Mouse (Mus musculus) ES-E14 (cell line): Measurements from ENCODE around the gene Zc3h10. TPM values are rescaled to one million over a fixed set of nuclear protein-coding genes. Genes with fewer than 3 reads are reported as not detected.
A peak's percentile ranks its signal among the peaks of the same experiment; 100 is the strongest.
"Not testable (repeated sequence)": the region's sequence is repeated elsewhere in the genome, so short reads cannot be mapped to it uniquely, and the experiment has no call there.

Experiments
- DNase-seq: peaks from one replicate; pipeline ENCODE4 v3.0.0-alpha.2; 2013; ENCODE audit warnings: low read depth, low spot score
- H3K27ac ChIP-seq: 2 replicates; pipeline ENCODE4 v1.5.1; 2012; ENCODE audit warnings: low read depth, mild to moderate bottlenecking, low read length, moderate library complexity, mixed read lengths; ENCODE audit not compliant: poor library complexity, insufficient read depth, severe bottlenecking
- H3K36me3 ChIP-seq: 2 replicates; pipeline ENCODE4 v1.6.1; 2012; ENCODE audit warnings: mild to moderate bottlenecking, low read length, moderate library complexity, mixed read lengths; ENCODE audit not compliant: control insufficient read depth, poor library complexity, insufficient read depth, severe bottlenecking
- H3K4me1 ChIP-seq, 2 experiments: fragments of 150-350 bp in 1 of 2; sonication (generic) in 1 of 2; 2 replicates each; pipeline ENCODE4 v1.6.1; 2012; ENCODE audit warnings: low read length in 2 of 2, mild to moderate bottlenecking in 1 of 2, mixed read lengths in 1 of 2; ENCODE audit not compliant: control insufficient read depth in 2 of 2, insufficient read depth in 2 of 2, poor library complexity in 1 of 2
- H3K4me3 ChIP-seq, 2 experiments: fragments of 150-350 bp in 1 of 2; sonication (generic) in 1 of 2; 2 replicates each; pipeline ENCODE4 v1.5.1; 2012; ENCODE audit warnings: low read length in 2 of 2, low read depth in 1 of 2, mild to moderate bottlenecking in 1 of 2, mixed read lengths in 1 of 2; ENCODE audit not compliant: insufficient read depth in 1 of 2, poor library complexity in 1 of 2, severe bottlenecking in 1 of 2
- H3K9ac ChIP-seq: 2 replicates; pipeline ENCODE4 v1.6.1; 2012; ENCODE audit warnings: low read depth, mild to moderate bottlenecking, low read length, mixed read lengths; ENCODE audit not compliant: poor library complexity, insufficient read depth, severe bottlenecking
- H3K9me3 ChIP-seq: fragments of 150-350 bp; sonication (generic); 2 replicates; pipeline ENCODE4 v1.6.1; 2012; ENCODE audit warnings: low read depth, mild to moderate bottlenecking, low read length; ENCODE audit not compliant: control insufficient read depth, insufficient read depth
- CHD2 ChIP-seq: IDR thresholded peaks from 2 replicates; pipeline ENCODE4 v1.6.1; 2014; ENCODE audit warnings: mild to moderate bottlenecking, low read depth, low read length, inconsistent platforms
- HCFC1 ChIP-seq: IDR thresholded peaks from 2 replicates; pipeline ENCODE4 v1.6.1; 2012; ENCODE audit warnings: low read length, inconsistent platforms, borderline replicate concordance; ENCODE audit not compliant: insufficient read depth
- MAFK ChIP-seq: IDR thresholded peaks from 2 replicates; pipeline ENCODE4 v1.6.1; 2014; ENCODE audit warnings: mild to moderate bottlenecking, low read depth, low read length, inconsistent platforms; ENCODE audit not compliant: insufficient read depth
- ZC3H11A ChIP-seq: IDR thresholded peaks from 2 replicates; pipeline ENCODE4 v1.6.1; 2012; ENCODE audit warnings: low read depth, mild to moderate bottlenecking, inconsistent platforms, low read length, borderline replicate concordance
- ZNF384 ChIP-seq: IDR thresholded peaks from 2 replicates; pipeline ENCODE4 v1.6.1; 2012; ENCODE audit warnings: low read depth, low read length, inconsistent platforms
- in situ Hi-C, 2 experiments: fragments of 600-800 bp; cut with MboI; formaldehyde crosslinking; loops; one replicate each; pipeline ENCODE4 v1.15.1; 2025; ENCODE audit warnings: low sequenced_read_pairs in 2 of 2, inconsistent platforms in 1 of 2; ENCODE audit not compliant: unreplicated experiment in 2 of 2
- total RNA-seq: library from RNA; depleted of rRNA; stranded (reverse); fragments of 300-350 nt; gene quantifications from 2 replicates; pipeline ENCODE4 v1.2.3, GENCODE M21; 2012

Gene Zc3h10
- total RNA-seq, 1 experiment = 18.8 TPM

DNA sequence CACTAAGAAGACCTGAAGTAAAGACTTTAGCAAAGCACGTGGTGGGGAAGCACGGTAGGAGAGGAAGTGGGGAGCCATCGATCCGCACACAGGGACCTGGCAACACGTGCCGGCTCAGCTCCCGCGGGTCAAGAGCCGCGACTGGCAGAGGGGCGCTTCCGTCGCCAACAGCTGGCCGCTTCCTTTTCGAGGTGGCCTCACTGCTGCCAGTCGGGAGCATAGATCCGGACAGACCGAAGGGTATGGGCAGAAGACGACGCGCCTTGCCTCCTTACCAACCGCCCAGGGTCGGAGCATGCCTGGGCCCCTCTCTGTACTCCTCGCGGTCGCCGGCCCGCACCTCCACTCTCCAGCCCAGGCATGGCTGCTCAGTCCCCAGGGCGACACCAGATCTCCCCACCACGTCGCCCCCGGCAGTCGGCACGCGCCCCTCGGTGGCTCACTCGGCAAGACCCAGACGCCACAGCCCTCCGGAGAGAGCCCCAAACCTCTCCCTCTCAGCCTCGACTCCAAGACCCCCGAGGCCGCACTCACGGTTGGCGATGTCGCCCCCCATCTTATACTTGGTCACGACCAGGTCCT is 17.7 kb upstream of the Zc3h10 start:
- in situ Hi-C loops = no loop called here
- Histone ChIP-seq H3K9ac (peak overlapping the region; percentile 99), H3K4me3 (peak overlapping the region; percentile 84 to 88), H3K9me3 (no peaks in the 10 kb centered on the region), H3K36me3 (peaks cover 41% of the 10 kb centered on the region), H3K4me1 (peaks cover 0 to 3% of the 10 kb centered on the region in 2 experiments; a peak in 2 of 4 replicates), H3K27ac (peak overlapping the region; percentile 86)
- no peak for DNase-seq
- no peak for TF ChIP-seq MAFK
- TF ChIP-seq ZC3H11A = no peak
- no peak for TF ChIP-seq HCFC1
- no peak for TF ChIP-seq CHD2
- TF ChIP-seq ZNF384 = no peak

DNA sequence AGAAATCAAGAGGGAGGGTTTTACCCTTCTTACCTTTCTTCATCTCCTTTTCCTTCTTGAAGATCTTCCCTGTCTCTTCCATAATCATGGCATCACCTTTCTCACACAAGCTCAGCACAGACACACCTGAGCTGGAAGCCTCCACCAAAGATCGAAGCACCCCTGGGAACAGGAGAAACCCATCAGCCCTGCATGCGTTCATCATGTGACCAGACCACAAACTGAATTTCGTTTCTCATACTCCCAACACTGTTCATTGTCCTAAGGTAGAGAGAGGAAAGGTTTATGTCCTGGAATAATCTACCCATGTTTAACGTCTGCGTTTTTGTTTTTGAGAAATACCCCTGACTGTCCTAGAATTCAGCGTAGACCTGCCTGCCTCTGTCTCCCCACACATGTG is 16.0 kb upstream of the Zc3h10 start:
- peaks cover 50% of the 10 kb centered on the region for H3K36me3 ChIP-seq
- peak overlapping the region; percentile 84 to 88; a peak in 3 of 4 replicates for H3K4me3 ChIP-seq
- in situ Hi-C loops = no loop called here

DNA sequence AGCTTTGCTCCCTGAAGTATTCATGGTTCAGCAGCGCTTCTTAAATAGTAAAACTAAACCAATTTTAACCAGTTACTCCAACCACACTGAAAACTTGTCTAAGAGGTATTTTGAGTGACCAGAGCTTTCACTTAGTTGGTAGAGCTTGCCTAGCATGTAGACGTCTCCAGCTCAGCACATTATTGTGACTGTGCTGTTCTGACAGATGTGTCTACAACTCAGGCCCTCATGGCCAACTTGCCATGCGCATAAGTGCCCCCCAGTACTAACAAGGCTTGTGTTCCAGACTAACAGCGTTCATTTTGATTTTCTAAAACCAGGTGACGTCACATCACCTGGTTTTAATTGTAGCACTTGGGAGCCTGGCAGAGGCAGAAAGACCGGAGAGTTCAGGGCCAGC is 9.4 kb upstream of the Zc3h10 start:
- in situ Hi-C loops = no loop called here
- no peaks in the 10 kb centered on the region for H3K9me3 ChIP-seq
- no peak overlapping the region for H3K27ac ChIP-seq
- H3K9ac ChIP-seq = no peak overlapping the region
- no peak overlapping the region for H3K4me3 ChIP-seq
- no peak for DNase-seq
- H3K36me3 ChIP-seq = peaks cover 42% of the 10 kb centered on the region
- TF ChIP-seq ZC3H11A (no peak), CHD2 (no peak), HCFC1 (no peak), MAFK (no peak), ZNF384 (no peak)
- no peaks in the 10 kb centered on the region for H3K4me1 ChIP-seq

More for the DNA sequence above, 16.0 kb upstream of the Zc3h10 start:
- no peak for DNase-seq
- Histone ChIP-seq H3K9ac (peak overlapping the region; percentile 68), H3K4me1 (peaks cover 0 to 3% of the 10 kb centered on the region in 2 experiments; a peak in 2 of 4 replicates), H3K9me3 (no peaks in the 10 kb centered on the region), H3K27ac (no peak overlapping the region; the same call in 1 of the 2 replicates)
- TF ChIP-seq MAFK (no peak), CHD2 (no peak), ZNF384 (no peak), HCFC1 (no peak), ZC3H11A (no peak)

DNA sequence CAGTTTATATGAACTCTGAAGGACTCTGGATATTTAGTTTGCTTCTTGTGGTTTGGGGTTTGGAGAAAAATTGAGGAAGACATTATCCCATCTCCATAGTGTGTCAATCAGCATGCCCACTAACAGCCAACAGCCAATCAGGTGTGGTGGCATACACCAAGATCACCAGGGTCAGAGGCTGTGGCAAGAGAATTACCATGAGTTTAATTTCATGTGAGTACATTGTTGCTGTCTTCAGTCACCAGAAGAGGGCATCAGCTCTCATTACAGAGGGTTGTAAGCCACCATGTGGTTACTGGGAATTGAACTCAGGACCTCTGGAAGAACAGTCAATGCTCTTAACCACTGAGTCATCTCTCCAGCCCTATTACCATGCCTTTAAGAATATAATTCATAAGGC is 8.7 kb upstream of the Zc3h10 start:
- H3K36me3 ChIP-seq = peaks cover 35% of the 10 kb centered on the region
- no peaks in the 10 kb centered on the region for H3K9me3 ChIP-seq
- TF ChIP-seq ZC3H11A (no peak), MAFK (no peak), ZNF384 (no peak), CHD2 (no peak), HCFC1 (no peak)
- in situ Hi-C loops = no loop called here
- H3K4me1 ChIP-seq = no peaks in the 10 kb centered on the region
- no peak overlapping the region for H3K9ac ChIP-seq
- DNase-seq = no peak
- H3K4me3 ChIP-seq = no peak overlapping the region
- no peak overlapping the region for H3K27ac ChIP-seq

DNA sequence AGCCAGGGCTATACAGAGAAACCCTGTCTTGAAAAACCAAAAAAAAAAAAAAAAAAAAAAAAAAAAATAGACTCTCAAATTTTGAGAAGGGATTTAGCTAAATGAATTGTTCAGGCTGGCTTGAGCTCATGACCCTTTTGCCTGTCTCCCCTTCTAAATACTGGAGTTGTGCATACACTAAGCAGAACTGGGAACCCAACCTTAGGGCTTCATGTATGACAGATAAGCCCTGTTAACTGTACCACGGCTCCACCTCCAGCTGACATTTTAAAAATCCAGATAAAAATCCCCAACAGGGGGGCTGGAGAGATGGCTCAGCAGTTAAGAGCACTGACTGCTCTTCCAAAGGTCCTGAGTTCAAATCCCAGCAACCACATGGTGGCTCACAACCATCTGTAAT is 8.0 kb upstream of the Zc3h10 start:
- H3K4me1 ChIP-seq, H3K9me3 ChIP-seq, H3K4me3 ChIP-seq, H3K9ac ChIP-seq, DNase-seq, in situ Hi-C loops, H3K27ac ChIP-seq: not testable (repeated sequence)
- peaks cover 30% of the 10 kb centered on the region for H3K36me3 ChIP-seq
- 0 out of 2 replicates have a peak, but pooled peaks have one; percentile 44 for TF ChIP-seq ZNF384

DNA sequence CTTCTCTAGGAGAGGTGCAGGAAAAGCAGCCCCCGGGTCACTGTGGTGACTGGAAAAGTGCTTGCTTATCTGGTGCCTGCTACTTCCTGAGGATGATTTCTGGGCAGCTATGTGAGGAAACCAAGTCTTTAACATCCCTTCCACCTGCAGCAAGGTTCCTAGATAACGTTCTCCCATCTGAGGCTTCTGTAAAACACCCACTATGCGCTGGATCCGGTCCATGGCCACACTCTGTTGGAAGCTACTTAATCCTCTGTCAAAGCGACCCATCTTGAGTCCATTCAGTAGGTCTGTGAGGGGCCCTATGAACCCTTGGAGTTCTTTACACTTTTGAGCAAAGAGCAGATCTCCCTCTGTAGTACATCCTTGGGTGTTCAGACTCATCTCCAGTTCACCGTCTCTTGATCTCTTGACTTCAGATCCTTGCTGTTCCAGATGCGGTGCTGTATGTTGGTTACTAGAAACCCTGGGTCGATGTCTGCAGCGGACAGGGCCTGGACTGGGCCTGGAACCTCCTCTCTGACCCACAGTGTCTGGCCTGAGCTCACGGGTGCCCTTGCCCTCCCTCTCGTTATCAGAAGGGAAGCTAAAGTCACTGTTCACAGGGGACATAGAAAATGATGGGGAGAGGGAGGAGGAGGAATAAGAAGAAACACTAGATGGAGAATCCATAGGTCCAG is 2.7 kb upstream of the Zc3h10 start:
- H3K4me3 ChIP-seq, H3K9me3 ChIP-seq, DNase-seq, in situ Hi-C loops, H3K9ac ChIP-seq, H3K4me1 ChIP-seq, H3K27ac ChIP-seq: not testable (repeated sequence)
- H3K36me3 ChIP-seq = peaks cover 11% of the 10 kb centered on the region

DNA sequence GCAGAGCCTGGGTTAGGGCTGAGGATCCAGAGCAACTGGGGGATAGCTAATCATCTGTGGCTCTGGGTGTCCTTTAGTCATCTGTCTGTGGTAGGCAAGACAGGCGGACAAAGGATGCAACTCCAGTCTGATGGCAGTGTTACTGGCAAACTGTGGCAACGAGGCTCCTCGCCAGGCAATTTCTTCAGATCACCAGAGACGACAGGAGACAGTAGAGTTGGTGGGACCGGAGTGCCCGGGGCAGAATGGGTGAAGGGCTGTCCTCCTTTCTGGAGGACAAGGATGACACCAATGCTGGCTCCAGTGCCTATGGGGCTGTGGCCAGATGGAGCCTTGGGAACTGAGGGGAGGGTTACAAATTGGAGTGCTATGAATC is 2.1 kb upstream of the Zc3h10 start:
- H3K9me3 ChIP-seq, DNase-seq, in situ Hi-C loops, H3K27ac ChIP-seq, H3K4me3 ChIP-seq: not testable (repeated sequence)
- Histone ChIP-seq H3K4me1 (peaks cover 0 to 12% of the 10 kb centered on the region in 2 experiments; a peak in 1 of 4 replicates), H3K9ac (peak overlapping the region; percentile 13; the same call in 1 of the 2 replicates), H3K36me3 (peaks cover 17% of the 10 kb centered on the region)
